Mouse (Mus musculus) ES-E14 (cell line): ENCODE data around the gene Lpar2.

ENCODE experiments used
- CHD2 ChIP-seq: IDR thresholded peaks from 2 replicates; pipeline ENCODE4 v1.6.1; 2014; ENCODE audit warnings: mild to moderate bottlenecking, low read depth, low read length, inconsistent platforms
- HCFC1 ChIP-seq: IDR thresholded peaks from 2 replicates; pipeline ENCODE4 v1.6.1; 2012; ENCODE audit warnings: low read length, inconsistent platforms, borderline replicate concordance; ENCODE audit not compliant: insufficient read depth
- MAFK ChIP-seq: IDR thresholded peaks from 2 replicates; pipeline ENCODE4 v1.6.1; 2014; ENCODE audit warnings: mild to moderate bottlenecking, low read depth, low read length, inconsistent platforms; ENCODE audit not compliant: insufficient read depth
- ZC3H11A ChIP-seq: IDR thresholded peaks from 2 replicates; pipeline ENCODE4 v1.6.1; 2012; ENCODE audit warnings: low read depth, mild to moderate bottlenecking, inconsistent platforms, low read length, borderline replicate concordance
- ZNF384 ChIP-seq: IDR thresholded peaks from 2 replicates; pipeline ENCODE4 v1.6.1; 2012; ENCODE audit warnings: low read depth, low read length, inconsistent platforms

DNA sequence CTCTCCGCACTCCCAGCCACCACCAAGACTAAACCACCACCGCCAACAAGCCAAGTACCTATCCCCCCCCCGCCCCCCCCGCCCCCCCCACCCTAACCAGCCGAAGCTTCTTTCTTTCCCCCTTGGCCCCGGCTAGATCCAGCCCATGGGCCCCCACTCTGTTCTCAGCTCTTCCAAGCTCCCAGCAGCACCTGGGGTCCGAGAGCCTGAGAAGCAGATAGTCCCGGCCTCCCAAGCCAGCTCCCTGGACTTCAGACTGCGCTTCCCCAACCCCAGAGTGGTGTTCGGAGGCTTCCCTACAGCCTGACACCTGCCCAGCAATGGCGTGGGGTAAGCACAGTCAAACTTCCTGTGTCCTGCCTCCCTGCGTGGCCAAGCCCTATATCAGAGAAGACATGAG is 45.1 kb upstream of the Lpar2 start:
- TF ChIP-seq MAFK (no peak), ZC3H11A (no peak), CHD2 (no peak), HCFC1 (no peak), ZNF384 (no peak)
